Mouse (Mus musculus): ENCODE measurements around the gene Agpat4.

DNA sequence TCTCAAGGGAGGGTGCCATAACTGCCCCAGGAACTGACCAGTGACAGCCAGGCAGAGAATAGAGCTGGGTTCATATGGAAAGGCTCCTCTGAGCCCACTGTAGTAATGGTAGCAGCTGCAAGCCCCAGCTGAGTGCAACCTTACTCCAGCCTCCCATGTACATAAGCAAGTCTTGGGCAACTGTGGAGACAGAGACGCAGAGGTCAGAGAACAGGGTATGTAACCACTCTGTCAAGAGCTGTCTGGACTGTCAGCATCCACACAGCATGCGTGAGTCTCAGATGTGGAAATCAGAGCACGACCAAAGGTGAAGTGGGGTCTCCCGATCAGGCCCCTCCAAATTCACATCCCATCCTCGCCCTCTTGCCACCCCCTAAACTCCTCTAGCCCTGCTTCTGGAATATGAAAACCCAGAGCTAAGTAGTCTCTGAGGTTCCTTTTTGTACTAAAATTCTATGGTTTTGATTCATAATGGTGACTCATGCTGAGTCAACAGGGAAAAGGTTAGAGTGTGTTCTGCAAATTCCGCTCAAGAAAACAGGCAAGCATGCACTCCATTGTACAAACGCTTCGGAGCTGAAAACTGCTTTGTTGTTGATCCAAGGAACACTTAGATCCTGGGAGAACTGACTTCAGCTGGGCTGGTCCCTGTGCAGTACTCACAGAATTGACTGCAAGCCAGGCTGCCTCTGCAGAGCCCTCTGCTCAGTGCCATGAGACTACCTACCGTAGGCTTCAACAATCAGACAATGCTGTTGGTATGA lies 23.5 kb upstream of the Agpat4 start:
- TF ChIP-seq CTCF (IDR thresholded peaks at IDR 0.05; ENCODE audit: borderline replicate concordance, extremely low read depth, insufficient read depth, insufficient read length) (no peak), POLR2A (IDR thresholded peaks at IDR 0.05; ENCODE audit: borderline replicate concordance, extremely low read depth, insufficient read depth, insufficient read length, poor library complexity, severe bottlenecking) (no peak)

Data from brain, embryonic 14.5 days (tissue).